Mouse (Mus musculus) spleen, embryonic (tissue): ENCODE results near the gene Gng7.

Experiments used
- CTCF ChIA-PET: fragments of 350-600 bp; sonication (Branson Sonifier 250); formaldehyde crosslinking; loops from one replicate; lab custom pipeline; 2022; lab: Charles Lee

Gene Gng7

DNA sequence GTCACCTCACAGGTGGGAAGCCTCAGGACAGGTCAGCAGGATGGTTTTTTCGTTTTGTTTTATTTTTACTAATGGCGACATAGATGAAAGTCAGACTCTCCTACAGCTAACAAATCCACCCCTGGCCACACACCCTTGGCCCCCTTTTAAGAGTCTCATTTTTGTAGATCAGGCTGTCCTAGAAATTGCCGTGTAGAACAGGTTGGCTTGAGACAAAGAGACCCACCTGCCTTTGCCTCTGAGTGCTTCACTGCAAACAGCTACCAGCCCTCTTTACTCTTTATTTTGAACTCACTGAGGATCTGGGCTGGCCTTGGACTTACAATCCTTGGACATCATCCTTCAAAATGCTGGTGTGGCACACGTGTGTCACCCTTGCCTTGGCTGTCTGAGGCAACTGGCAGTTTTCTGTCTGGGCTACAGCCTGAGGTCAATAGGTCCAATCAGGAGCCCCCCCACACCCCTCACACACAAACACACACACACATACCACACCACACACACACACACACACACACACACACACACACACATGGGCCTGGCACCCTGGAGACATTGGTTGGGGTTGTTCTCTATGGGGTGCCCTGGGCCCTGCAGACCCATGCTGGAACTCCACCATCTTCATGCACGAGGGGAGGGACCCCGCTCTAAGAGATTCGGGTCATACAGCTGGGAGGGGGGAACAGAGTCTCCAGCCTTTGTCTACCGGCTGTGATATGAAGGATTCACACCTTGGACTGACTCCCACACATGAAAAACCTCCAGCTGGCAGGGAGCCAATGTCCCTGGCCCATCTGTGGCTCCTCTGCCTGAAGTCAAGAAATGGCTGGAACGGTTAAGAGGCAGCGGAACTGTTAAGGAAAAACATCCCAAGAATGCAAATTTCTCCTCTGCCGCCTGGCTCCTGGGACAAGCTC lies 42.4 kb downstream of the Gng7 start:
- CTCF ChIA-PET: no interaction called here

DNA sequence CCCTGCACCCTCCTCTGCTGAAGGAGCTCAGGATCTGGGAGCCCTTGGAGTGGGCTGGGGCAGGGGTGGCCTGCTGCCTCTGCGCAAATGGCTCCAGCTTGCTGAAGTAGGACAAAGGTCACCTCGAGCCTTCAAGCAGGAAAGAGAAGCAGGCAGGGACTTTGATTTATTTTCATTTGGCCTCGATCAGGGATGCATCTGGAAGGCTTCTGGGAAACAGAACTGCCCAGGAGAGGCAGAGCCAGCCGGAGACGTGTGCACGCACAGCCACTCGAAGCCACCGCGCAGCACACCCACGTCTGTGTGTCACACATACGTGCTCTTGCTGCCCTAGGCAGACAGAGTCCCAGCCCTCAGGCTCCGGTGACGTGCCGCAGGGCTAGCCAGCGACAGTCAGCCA lies 43.2 kb downstream of the Gng7 start:
- CTCF ChIA-PET: no interaction called here

GRCm38 (mm10) chr10:80970159-80970558 lies 44.6 kb downstream of the Gng7 start:
- CTCF ChIA-PET: interaction anchor here (0.5 to 1.4 kb wide), 3 partner anchors 14 to 183 kb away, joined by 3 read pairs; no protein-coding TSS in a partner anchor

DNA sequence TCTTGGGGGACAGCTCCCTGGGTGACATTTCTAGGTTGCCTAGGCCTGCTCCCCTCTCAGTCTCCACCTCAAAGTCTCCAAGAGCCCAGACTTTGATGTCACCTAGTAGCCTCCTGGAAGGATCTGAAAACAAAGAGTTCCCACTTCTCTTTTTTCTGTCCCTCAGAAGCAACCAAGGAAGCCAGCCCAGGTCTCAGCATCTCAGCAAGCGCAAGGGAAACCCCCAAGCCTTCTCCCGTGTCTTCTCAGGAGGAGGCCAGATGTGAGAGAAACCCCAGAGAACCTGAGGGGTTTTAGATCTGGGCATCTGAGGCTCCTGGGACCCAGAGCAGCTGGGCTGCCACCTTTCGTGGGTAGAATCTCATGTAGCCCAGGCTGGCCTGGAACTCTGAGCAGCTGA lies 45.4 kb downstream of the Gng7 start:
- CTCF ChIA-PET: no interaction called here

- CTCF ChIA-PET: no interaction called here
Observed at GRCm38 (mm10) chr10:80968106-80968505, 46.6 kb downstream of the Gng7 start.

- CTCF ChIA-PET: no interaction called here
Observed at GRCm38 (mm10) chr10:80967101-80967656, 47.6 kb downstream of the Gng7 start.

- CTCF ChIA-PET: interaction anchor here (0.6 kb wide), 1 partner anchor 450 kb away, joined by 7 read pairs; no protein-coding TSS in a partner anchor
Observed at GRCm38 (mm10) chr10:80966296-80966695, 48.4 kb downstream of the Gng7 start.

- CTCF ChIA-PET: interaction anchor here (0.8 to 1.3 kb wide), 3 partner anchors 23 to 82 kb away, joined by 3 to 6 read pairs (median 3); no protein-coding TSS in a partner anchor
Observed at GRCm38 (mm10) chr10:80963031-80963975, 51.4 kb downstream of the Gng7 start.

DNA sequence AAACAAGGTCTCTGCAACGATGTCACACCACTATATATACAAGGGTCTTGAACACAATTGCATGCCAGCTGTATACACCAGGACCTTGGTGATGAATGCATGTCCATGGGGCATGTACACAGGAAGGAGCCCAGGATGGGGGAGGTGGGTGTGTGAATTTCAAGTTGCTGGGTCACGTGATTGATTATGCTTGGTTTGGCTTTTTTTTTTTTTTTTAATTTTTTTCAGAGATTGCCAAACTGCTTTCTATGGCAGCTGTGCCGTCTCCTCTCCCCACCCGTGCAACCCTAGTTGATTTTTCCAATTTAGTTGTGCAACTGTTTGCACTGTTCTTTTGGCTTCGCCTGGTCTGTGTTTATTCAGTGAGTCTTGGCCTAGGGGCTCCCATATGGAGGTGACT lies 52.2 kb downstream of the Gng7 start:
- CTCF ChIA-PET: interaction anchor here (0.8 to 1.0 kb wide), 2 partner anchors 29 to 81 kb away, joined by 3 to 6 read pairs; no protein-coding TSS in a partner anchor

DNA sequence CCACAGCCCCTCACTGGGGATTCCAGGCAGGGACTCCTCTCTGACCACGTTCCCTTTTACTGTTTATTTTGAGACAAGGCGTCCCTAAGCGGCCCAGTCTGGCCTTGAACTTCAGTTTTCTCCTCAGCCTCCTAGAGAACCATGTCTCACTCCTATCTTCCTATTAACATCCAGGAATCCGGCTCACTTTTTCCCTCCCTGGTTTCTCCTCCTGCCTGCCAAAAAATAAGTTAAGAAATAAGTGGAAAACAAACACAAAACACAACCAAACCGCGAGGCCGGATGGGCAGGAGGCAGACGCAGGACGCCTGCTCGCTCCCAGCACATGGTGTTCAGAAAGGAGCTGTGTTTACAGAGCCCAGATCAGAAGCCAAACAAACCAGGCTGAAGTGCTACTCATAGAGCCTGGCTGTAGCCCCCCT lies 52.7 kb downstream of the Gng7 start:
- CTCF ChIA-PET: interaction anchor here (0.7 to 1.4 kb wide), 4 partner anchors 11 to 81 kb away, joined by 3 to 6 read pairs (median 4); no protein-coding TSS in a partner anchor

DNA sequence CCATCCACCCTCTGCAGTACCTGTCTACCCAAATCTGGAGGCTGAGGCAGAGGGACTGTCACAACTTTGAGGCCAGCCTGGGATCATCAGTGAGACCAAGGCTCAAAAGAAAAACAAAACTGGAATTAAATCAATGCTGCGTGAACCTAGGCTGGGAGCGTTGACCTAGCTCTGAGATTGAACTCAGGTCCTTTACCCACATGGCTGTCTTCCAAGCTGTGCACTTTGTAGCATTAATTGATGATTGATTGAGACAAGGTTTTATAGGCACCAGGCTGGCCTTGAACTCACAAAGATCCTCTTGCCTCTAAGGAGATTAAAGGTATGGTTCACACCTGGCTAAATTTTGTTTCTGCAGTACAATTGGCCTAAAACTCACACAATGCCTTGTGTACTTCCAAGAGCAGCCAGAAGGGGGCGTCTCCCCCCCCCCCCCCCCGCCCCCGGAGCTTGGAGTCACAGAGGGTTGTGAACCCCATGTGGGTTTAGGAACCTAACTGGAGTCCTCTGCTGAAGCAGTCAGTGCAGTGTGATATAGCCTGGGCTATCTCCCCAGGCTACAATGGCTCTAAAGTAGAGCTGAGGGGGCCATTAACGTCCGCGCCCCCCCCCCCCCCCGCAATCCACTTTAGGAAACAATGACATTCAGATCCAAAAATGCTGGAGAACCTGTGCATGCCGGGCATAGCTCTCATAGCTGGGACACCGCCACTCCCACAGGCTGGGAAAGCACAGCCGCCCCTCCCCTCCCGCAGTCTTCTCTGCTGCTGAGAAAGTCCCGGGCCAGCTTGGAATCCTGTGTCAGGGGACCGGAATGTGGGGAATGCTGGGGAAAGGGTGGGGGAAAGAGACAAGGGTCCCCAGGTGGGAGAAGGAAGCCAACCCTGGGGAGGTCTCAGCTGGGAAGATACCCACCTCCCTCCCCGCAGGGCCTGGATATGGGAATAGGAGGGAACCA lies 53.9 kb downstream of the Gng7 start:
- CTCF ChIA-PET: interaction anchor here (0.6 to 1.5 kb wide), 6 partner anchors 14 to 724 kb away, joined by 3 to 8 read pairs (median 4); no protein-coding TSS in a partner anchor

GRCm38 (mm10) chr10:80958979-80959637 lies 55.6 kb downstream of the Gng7 start:
- CTCF ChIA-PET: no interaction called here

DNA sequence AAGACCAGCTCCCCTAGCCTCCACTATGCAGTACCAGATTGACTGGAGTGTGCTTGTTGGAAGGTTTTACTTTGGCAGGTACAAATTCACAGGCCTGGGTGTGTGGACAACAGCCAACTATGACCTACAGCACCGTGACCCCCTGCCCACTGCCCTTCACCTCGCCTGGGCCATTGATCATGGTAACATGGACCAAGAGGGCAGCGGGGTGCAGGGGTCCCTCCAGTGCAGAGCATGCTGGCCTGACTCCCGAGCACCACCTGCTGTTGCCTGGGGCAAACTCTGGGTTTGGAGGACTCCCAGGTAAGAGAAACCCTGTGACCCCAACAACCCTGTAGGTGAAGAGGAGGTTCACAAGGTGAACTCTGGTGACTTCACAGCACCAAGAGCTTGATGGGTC lies 57.0 kb downstream of the Gng7 start:
- CTCF ChIA-PET: interaction anchor here (1.0 kb wide), 1 partner anchor 21 kb away, joined by 3 read pairs; no protein-coding TSS in a partner anchor

- CTCF ChIA-PET: no interaction called here
Observed at GRCm38 (mm10) chr10:80956901-80957300, 57.8 kb downstream of the Gng7 start.

GRCm38 (mm10) chr10:80956385-80956784 lies 58.4 kb downstream of the Gng7 start:
- CTCF ChIA-PET: interaction anchor here (1.2 to 2.2 kb wide), 3 partner anchors 14 to 25 kb away, joined by 3 to 9 read pairs (median 4); no protein-coding TSS in a partner anchor

- CTCF ChIA-PET: interaction anchor here (0.6 to 2.2 kb wide), 8 partner anchors 15 to 713 kb away, joined by 3 to 9 read pairs (median 3); no protein-coding TSS in a partner anchor
Observed at GRCm38 (mm10) chr10:80955536-80955935, 59.2 kb downstream of the Gng7 start.

- CTCF ChIA-PET: interaction anchor here (0.6 to 2.2 kb wide), 6 partner anchors 18 to 73 kb away, joined by 3 to 9 read pairs (median 4); no protein-coding TSS in a partner anchor
Observed at GRCm38 (mm10) chr10:80954843-80955242, 59.9 kb downstream of the Gng7 start.

DNA sequence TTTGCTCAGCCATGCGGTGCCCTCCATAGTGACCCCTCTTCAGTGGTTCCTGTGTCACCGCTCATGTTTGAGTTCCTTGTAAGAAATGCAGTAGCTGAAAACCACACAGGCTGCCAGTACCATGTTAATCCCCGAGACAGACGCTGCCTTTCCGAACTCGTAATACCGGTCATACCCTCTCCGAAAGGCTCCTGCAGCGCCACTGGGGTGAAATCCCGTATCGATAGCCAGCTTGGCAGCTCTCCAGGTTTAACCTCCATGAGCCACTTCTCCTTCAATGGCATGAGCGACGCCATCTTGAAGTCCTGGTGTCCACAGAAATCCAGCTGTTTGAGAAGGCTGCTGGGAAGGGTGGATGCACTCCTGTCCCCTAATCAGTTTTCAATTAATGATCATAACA lies 60.3 kb downstream of the Gng7 start:
- CTCF ChIA-PET: interaction anchor here (0.7 to 2.2 kb wide), 3 partner anchors 17 to 26 kb away, joined by 3 to 9 read pairs (median 4); no protein-coding TSS in a partner anchor

- CTCF ChIA-PET: no interaction called here
Observed at GRCm38 (mm10) chr10:80952449-80952848, 62.3 kb downstream of the Gng7 start.
